Mouse (Mus musculus) bone marrow, adult 2 months (tissue): Measurements from ENCODE around the gene Peak1.

ENCODE experiments used
- CTCF ChIP-seq: fragments of 200-500 bp; IDR thresholded peaks from 2 replicates; pipeline ENCODE4 v1.5.1; 2011; ENCODE audit warnings: low read length, control low read depth; ENCODE audit not compliant: control insufficient read depth, insufficient read depth
- POLR2A ChIP-seq: fragments of 200-500 bp; IDR thresholded peaks from 2 replicates; pipeline ENCODE4 v1.6.1; 2011; ENCODE audit warnings: low read depth, mild to moderate bottlenecking, control low read depth, low read length, borderline replicate concordance; ENCODE audit not compliant: control insufficient read depth

- TF ChIP-seq CTCF (no peak), POLR2A (no peak)
Observed at GRCm38 (mm10) chr9:56415393-56415792, 2.5 kb downstream of the Peak1 start.
